Mouse (Mus musculus) CH12.LX (cell line): Measurements from ENCODE around the gene H2-Q2. TPM values are rescaled to one million over a fixed set of nuclear protein-coding genes. Genes with fewer than 3 reads are reported as not detected.
"Not testable (repeated sequence)": the region's sequence is repeated elsewhere in the genome, so short reads cannot be mapped to it uniquely, and the experiment has no call there.

ENCODE experiments used
- DNase-seq: peaks from one replicate; pipeline ENCODE4 v3.0.0-alpha.2; 2013; ENCODE audit errors: extremely low read depth
- H3K27ac ChIP-seq: 2 replicates; pipeline ENCODE4 v1.5.1; 2012; ENCODE audit warnings: low read depth, mild to moderate bottlenecking, control low read depth, moderate library complexity; ENCODE audit not compliant: insufficient read depth
- H3K27me3 ChIP-seq: replicated peaks from 2 replicates; pipeline ENCODE3; 2012; ENCODE audit warnings: inconsistent platforms
- H3K36me3 ChIP-seq, 2 experiments: replicated peaks in 1 of 2; 2 replicates each; pipeline versions ENCODE3 to v1.6.1; 2012; ENCODE audit warnings: inconsistent platforms in 1 of 2, low read length in 1 of 2, mild to moderate bottlenecking in 1 of 2, mixed read lengths in 1 of 2, moderate library complexity in 1 of 2; ENCODE audit not compliant: control insufficient read depth in 1 of 2, insufficient read depth in 1 of 2
- H3K4me1 ChIP-seq, 2 experiments: 2 replicates each; pipeline ENCODE4 v1.6.1; 2012; ENCODE audit warnings: inconsistent platforms in 1 of 2, moderate library complexity in 1 of 2; ENCODE audit not compliant: insufficient read depth in 2 of 2, control insufficient read depth in 1 of 2
- H3K4me2 ChIP-seq: 2 replicates; pipeline ENCODE4 v1.6.1; 2012; ENCODE audit warnings: low read depth, mild to moderate bottlenecking, control low read depth; ENCODE audit not compliant: poor library complexity, insufficient read depth, severe bottlenecking
- H3K4me3 ChIP-seq, 3 experiments: fragments of 150-350 bp in 1 of 3; sonication (generic) in 1 of 3; replicated peaks in 1 of 3; 2 replicates each; pipeline versions ENCODE3 to v1.5.1; 2011 to 2012; ENCODE audit warnings: low read depth in 2 of 3, low read length in 2 of 3, mild to moderate bottlenecking in 2 of 3, moderate library complexity in 2 of 3, control low read depth in 1 of 3, improper control_type of control experiment in 1 of 3, inconsistent platforms in 1 of 3, mixed read lengths in 1 of 3; ENCODE audit not compliant: poor library complexity in 1 of 3
- H3K79me2 ChIP-seq: replicated peaks from 2 replicates; pipeline ENCODE4 v1.6.1; 2012; ENCODE audit warnings: mild to moderate bottlenecking, moderate library complexity; ENCODE audit not compliant: control insufficient read depth, poor library complexity, insufficient read depth, severe bottlenecking; ENCODE audit errors: extremely low read depth
- H3K9ac ChIP-seq: 2 replicates; pipeline ENCODE4 v1.6.1; 2012; ENCODE audit warnings: low read depth, mild to moderate bottlenecking, control low read depth, moderate library complexity; ENCODE audit not compliant: insufficient read depth
- H3K9me3 ChIP-seq: replicated peaks from 2 replicates; pipeline ENCODE3; 2012; ENCODE audit warnings: low read length, inconsistent platforms, mixed read lengths
- BHLHE40 ChIP-seq: IDR thresholded peaks from 2 replicates; pipeline ENCODE4 v1.6.1; 2011; ENCODE audit warnings: mild to moderate bottlenecking, low read depth, low read length, improper control_type of control experiment
- CHD2 ChIP-seq: IDR thresholded peaks from 2 replicates; pipeline ENCODE4 v1.6.1; 2011; ENCODE audit warnings: low read length, improper control_type of control experiment
- EP300 ChIP-seq: IDR thresholded peaks from 2 replicates; pipeline ENCODE4 v1.6.1; 2011; ENCODE audit warnings: low read length, improper control_type of control experiment
- JUN ChIP-seq: IDR thresholded peaks from 2 replicates; pipeline ENCODE4 v1.6.1; 2011; ENCODE audit warnings: low read depth, mild to moderate bottlenecking, low read length, improper control_type of control experiment, moderate library complexity; ENCODE audit not compliant: insufficient read depth
- MYC ChIP-seq: IDR thresholded peaks from 2 replicates; pipeline ENCODE4 v1.6.1; 2011; ENCODE audit warnings: low read depth, mild to moderate bottlenecking, improper control_type of control experiment, low read length
- NELFE ChIP-seq: IDR thresholded peaks from 2 replicates; pipeline ENCODE4 v1.6.1; 2011; ENCODE audit warnings: low read depth, low read length, improper control_type of control experiment
- PAX5 ChIP-seq: IDR thresholded peaks from 2 replicates; pipeline ENCODE4 v1.6.1; 2012; ENCODE audit warnings: low read length, inconsistent platforms, mixed read lengths
- POLR2A ChIP-seq: IDR thresholded peaks from 2 replicates; pipeline ENCODE4 v1.6.1; 2011; ENCODE audit warnings: low read depth, mild to moderate bottlenecking, improper control_type of control experiment, low read length
- RAD21 ChIP-seq: IDR thresholded peaks from 2 replicates; pipeline ENCODE4 v1.6.1; 2011; ENCODE audit warnings: low read depth, mild to moderate bottlenecking, low read length, improper control_type of control experiment, moderate library complexity
- SIN3A ChIP-seq: IDR thresholded peaks from 2 replicates; pipeline ENCODE4 v1.6.1; 2012; ENCODE audit warnings: low read length, improper control_type of control experiment, inconsistent platforms
- SMC3 ChIP-seq: IDR thresholded peaks from 2 replicates; pipeline ENCODE4 v1.6.1; 2011; ENCODE audit warnings: low read depth, low read length, improper control_type of control experiment
- ZMIZ1 ChIP-seq: IDR thresholded peaks from 2 replicates; pipeline ENCODE4 v1.6.1; 2012; ENCODE audit warnings: low read depth, mild to moderate bottlenecking, inconsistent platforms, low read length, improper control_type of control experiment
- dilution Hi-C: fragments of 300-500 bp; cut with MboI; formaldehyde crosslinking; loops from 2 replicates; pipeline ENCODE4 v1.14.3; 2020; ENCODE audit warnings: low sequenced_read_pairs; ENCODE audit not compliant: extremely low pct_unique_long_range_greater_than_20kb, extremely low pct_ligation_motif_present
- in situ Hi-C: fragments of 300-500 bp; cut with MboI; formaldehyde crosslinking; loops from 3 replicates; pipeline ENCODE4 v1.14.3; 2019; ENCODE audit warnings: low sequenced_read_pairs, low pct_ligation_motif_present, low pct_unique_long_range_greater_than_20kb, mixed read lengths
- polyA plus RNA-seq: library from polyadenylated mRNA; unstranded; fragments of >175 nt; gene quantifications from 2 replicates; pipeline ENCODE4 v1.2.1, GENCODE M21; 2012; ENCODE audit warnings: low read depth; ENCODE audit not compliant: insufficient read length
- total RNA-seq, 2 experiments: library from RNA; depleted of rRNA; stranded (reverse); fragments of 300-350 nt in 1 of 2; fragments of >200 nt in 1 of 2; gene quantifications; 2 replicates each; pipeline ENCODE4 v1.2.3; 2012 to 2014

H2-Q2 gene
- total and polyA plus RNA-seq, 3 experiments: 0.47 to 21.6 TPM; not detected in 1

DNA sequence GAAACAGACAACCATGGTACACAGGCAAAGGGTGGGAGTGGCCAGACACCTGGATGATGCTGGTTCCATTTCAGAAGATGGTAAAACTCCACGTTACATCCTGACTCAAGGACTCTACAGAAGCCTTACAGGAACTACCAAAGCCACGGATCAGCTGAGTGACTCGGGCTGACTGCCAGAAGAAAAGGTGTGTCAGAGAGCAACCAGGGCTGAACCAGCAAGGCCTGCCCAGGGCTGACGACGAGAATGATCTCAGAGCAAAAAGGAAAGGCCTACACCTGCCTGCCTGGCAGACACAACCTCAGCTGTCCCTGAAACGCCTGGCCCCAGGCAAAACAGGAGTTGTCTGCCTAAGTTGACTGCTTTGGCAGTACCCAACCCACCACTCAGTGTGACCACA lies 37.6 kb upstream of the H2-Q2 start:
- peaks cover 2% of the 10 kb centered on the region in 2 experiments for H3K36me3 ChIP-seq
- peaks cover 63% of the 10 kb centered on the region for H3K27me3 ChIP-seq
- dilution Hi-C loops: no loop called here
- H3K4me2 ChIP-seq: no peak overlapping the region
- DNase-seq: no peak
- no peak overlapping the region for H3K27ac ChIP-seq
- H3K4me1 ChIP-seq: peaks cover 3 to 7% of the 10 kb centered on the region in 2 experiments; a peak in 2 of 4 replicates
- TF ChIP-seq RAD21 (no peak), SIN3A (no peak), MYC (no peak), SMC3 (no peak), POLR2A (no peak), BHLHE40 (no peak), CHD2 (no peak), ZMIZ1 (no peak)
- in situ Hi-C loops: loop anchor here (5.0 kb wide), 2 partner anchors 52 to 1337 kb away; no protein-coding TSS in a partner anchor
- H3K4me3 ChIP-seq: no peak overlapping the region
- H3K9ac ChIP-seq: no peak overlapping the region
- peaks cover 8% of the 10 kb centered on the region for H3K9me3 ChIP-seq
- no peaks in the 10 kb centered on the region for H3K79me2 ChIP-seq

DNA sequence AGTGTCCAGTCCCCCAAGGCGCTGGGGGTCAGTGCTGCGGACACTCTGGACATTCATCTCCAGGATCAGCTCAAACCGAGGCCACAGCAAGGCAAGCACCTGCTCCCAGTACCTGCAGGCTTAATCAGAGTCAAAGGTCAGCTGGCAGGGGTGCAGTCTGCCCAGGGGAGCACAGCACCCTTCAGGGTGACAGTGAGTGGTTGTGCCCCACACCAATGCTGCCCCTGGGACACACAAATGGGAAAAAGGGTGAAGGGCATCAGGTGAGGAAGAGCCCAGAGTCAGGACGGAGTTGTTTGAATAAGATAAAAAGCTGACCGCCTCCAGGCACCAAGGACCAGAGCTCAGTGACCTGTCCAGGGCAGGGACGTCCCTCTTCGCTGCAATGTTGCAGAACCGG lies 37.1 kb upstream of the H2-Q2 start:
- DNase-seq: not testable (repeated sequence)

DNA sequence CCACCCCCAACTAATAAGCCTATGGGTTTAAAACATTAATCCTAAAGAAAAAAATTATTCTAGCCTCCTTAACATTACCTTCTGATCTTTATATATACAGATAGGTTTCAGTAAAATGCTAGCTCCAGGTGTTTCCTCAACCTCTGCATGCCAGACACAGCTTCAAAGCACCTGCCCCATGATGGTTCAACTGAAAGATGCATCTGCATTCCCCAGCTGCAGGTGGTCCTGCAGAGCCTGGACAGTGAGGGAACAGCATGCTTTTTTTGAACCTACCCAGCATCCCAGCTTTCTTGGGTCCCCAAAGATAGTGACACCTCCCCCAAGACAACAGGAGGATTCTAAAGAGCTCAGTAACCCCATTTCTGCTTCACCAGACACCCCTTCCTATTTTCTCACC lies 23.4 kb upstream of the H2-Q2 start:
- dilution Hi-C loops (no loop called here), in situ Hi-C loops (no loop called here)
- TF ChIP-seq EP300 (no peak), ZMIZ1 (no peak), JUN (no peak), CHD2 (no peak), NELFE (no peak), PAX5 (no peak)
- no peaks in the 10 kb centered on the region for H3K36me3 ChIP-seq
- no peak for DNase-seq
- no peaks in the 10 kb centered on the region for H3K9me3 ChIP-seq
- peaks cover 18% of the 10 kb centered on the region for H3K27me3 ChIP-seq
- no peak overlapping the region for H3K4me3 ChIP-seq
- H3K79me2 ChIP-seq: no peaks in the 10 kb centered on the region
- no peak overlapping the region for H3K27ac ChIP-seq
- H3K9ac ChIP-seq: no peak overlapping the region
- no peaks in the 10 kb centered on the region for H3K4me1 ChIP-seq
- H3K4me2 ChIP-seq: no peak overlapping the region

More for the DNA sequence above, 37.1 kb upstream of the H2-Q2 start:
- H3K27me3 ChIP-seq: peaks cover 61% of the 10 kb centered on the region
- in situ Hi-C loops: loop anchor here (5.0 kb wide), 2 partner anchors 53 to 1338 kb away; no protein-coding TSS in a partner anchor
- H3K9me3 ChIP-seq, dilution Hi-C loops, H3K79me2 ChIP-seq, H3K27ac ChIP-seq, H3K9ac ChIP-seq, H3K4me1 ChIP-seq, H3K36me3 ChIP-seq, H3K4me3 ChIP-seq, H3K4me2 ChIP-seq: not testable (repeated sequence)
